Mouse (Mus musculus) embryonic facial prominence, embryonic 13.5 days (tissue): ENCODE results near the gene Larp4b. TPM values are rescaled to one million over a fixed set of nuclear protein-coding genes. Genes with fewer than 3 reads are reported as not detected.
A peak's percentile ranks its signal among the peaks of the same experiment; 100 is the strongest.

Experiments used
- ATAC-seq: fragments of 200-750 bp; cut with Nextera tagmentation; 2 replicates; pipeline ENCODE4 v1.8.0; 2017; ENCODE audit warnings: low read depth; ENCODE audit not compliant: insufficient number of reproducible peaks, insufficient read depth, low FRiP score, low TSS enrichment
- H3K27ac ChIP-seq: fragments of 300-500 bp; sonication (generic); 2 replicates; pipeline ENCODE4 v1.5.1; 2015; ENCODE audit warnings: moderate library complexity, mild to moderate bottlenecking, inconsistent platforms
- H3K27me3 ChIP-seq: fragments of 300-500 bp; sonication (generic); 2 replicates; pipeline ENCODE4 v1.6.1; 2015; ENCODE audit warnings: mild to moderate bottlenecking, inconsistent platforms
- H3K36me3 ChIP-seq: fragments of 300-500 bp; sonication (generic); 2 replicates; pipeline ENCODE4 v1.6.1; 2015; ENCODE audit warnings: mild to moderate bottlenecking, inconsistent platforms
- H3K4me1 ChIP-seq: fragments of 300-500 bp; sonication (generic); 2 replicates; pipeline ENCODE4 v1.6.1; 2015; ENCODE audit warnings: inconsistent platforms
- H3K4me2 ChIP-seq: fragments of 300-500 bp; sonication (generic); 2 replicates; pipeline ENCODE4 v1.6.1; 2015; ENCODE audit warnings: moderate library complexity, mild to moderate bottlenecking, inconsistent platforms
- H3K4me3 ChIP-seq: fragments of 300-500 bp; sonication (generic); 2 replicates; pipeline ENCODE4 v1.5.1; 2015; ENCODE audit warnings: mild to moderate bottlenecking, inconsistent platforms
- H3K9ac ChIP-seq: fragments of 300-500 bp; sonication (generic); 2 replicates; pipeline ENCODE4 v1.6.1; 2015; ENCODE audit warnings: mild to moderate bottlenecking, inconsistent platforms
- H3K9me3 ChIP-seq: fragments of 300-500 bp; sonication (generic); 2 replicates; pipeline ENCODE4 v1.6.1; 2016; ENCODE audit warnings: inconsistent platforms
- WGBS: fragments of 180-500 bp; shearing (Covaris S2); methylation state at CpG from one replicate; pipeline ENCODE4 v1.1.7; 2015; ENCODE audit warnings: mixed read lengths; 5-methylcytosine and 5-hydroxymethylcytosine counted together
- polyA plus RNA-seq: library from polyadenylated mRNA; unstranded; fragments of >200 nt; fragmentation: Nextera tagmentation; extraction: Ambion mirVana; gene quantifications from 2 replicates; pipeline ENCODE4 v1.2.1, GENCODE M21; 2015

Gene Larp4b
- polyA plus RNA-seq, 1 experiment from 2014 or later: 31.0 TPM

DNA sequence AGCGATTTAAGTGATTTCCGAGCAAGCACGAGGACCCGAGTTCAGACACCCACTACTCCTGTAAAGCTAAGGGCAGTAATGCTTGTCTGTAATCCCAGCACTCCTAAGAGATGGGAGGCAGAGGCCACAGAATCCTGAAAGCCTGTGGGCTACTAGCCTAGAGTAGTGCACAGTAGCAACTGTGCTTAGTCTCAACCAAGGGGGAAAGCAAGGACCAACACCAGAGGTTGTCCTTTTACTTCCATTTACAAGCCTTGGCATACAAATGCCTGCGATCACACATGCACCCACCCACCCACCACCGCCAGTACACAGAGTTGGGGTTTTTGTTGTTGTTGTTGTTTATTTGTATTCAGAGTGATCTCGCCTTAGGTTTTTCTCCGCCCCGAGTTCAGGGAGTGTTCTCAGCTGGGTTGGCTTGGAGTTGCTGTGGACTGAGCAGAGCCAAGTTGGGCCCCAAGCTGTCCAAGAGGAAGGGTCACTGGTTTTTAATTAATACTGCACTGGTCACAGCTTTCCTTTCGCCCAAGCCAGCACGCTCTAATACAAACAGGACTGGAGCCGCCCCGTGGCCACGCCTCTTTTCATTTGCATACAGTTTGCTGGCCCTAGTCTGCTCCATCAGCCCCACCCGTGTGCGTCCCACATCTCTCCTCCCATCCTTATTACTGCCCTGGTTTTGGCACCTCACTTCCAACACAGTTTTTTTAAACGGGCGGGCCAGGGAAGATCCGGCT is 105.2 kb downstream of the Larp4b start:
- H3K27ac ChIP-seq: no peak overlapping the region
- H3K36me3 ChIP-seq: no peaks in the 10 kb centered on the region
- no peaks in the 10 kb centered on the region for H3K9me3 ChIP-seq
- H3K4me3 ChIP-seq: peak overlapping the region; percentile 18
- 0 out of 2 replicates have a peak, but pooled peaks cover 3% of the 10 kb centered on the region for H3K4me1 ChIP-seq
- peak; percentile 78; the same call in 1 of the 2 replicates for ATAC-seq
- H3K27me3 ChIP-seq: no peaks in the 10 kb centered on the region
- WGBS: 40% methylated on average over 19 of the region's 19 CpGs
- H3K9ac ChIP-seq: no peak overlapping the region
- H3K4me2 ChIP-seq: peak overlapping the region; percentile 53

DNA sequence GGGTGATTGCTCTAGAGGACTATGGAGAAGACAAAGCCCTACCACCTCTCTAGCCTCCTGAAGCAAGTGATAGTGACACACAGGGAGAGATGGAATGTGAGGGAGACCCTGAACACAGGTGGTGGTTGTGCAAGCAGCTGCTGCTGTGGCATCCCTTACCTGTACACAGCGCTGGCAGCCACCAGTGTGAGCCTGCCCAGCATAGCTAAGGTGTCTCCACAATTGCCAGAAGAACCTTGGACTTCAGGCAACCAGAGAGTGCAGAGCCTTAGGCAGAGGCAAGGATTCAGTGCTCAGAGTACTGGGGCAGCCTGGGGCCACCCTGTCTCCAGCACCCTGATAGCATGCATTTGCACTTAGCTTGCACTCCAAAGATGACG is 105.8 kb downstream of the Larp4b start:
- no peak for ATAC-seq
- peak overlapping the region; percentile 18; the same call in 1 of the 2 replicates for H3K4me3 ChIP-seq
- WGBS: 45% methylated on average over 2 of the region's 2 CpGs
- H3K4me1 ChIP-seq: 0 out of 2 replicates have a peak, but pooled peaks cover 3% of the 10 kb centered on the region
- no peaks in the 10 kb centered on the region for H3K36me3 ChIP-seq
- H3K9ac ChIP-seq: no peak overlapping the region
- no peak overlapping the region for H3K27ac ChIP-seq
- H3K9me3 ChIP-seq: no peaks in the 10 kb centered on the region
- peak overlapping the region; percentile 53 for H3K4me2 ChIP-seq
- no peaks in the 10 kb centered on the region for H3K27me3 ChIP-seq

DNA sequence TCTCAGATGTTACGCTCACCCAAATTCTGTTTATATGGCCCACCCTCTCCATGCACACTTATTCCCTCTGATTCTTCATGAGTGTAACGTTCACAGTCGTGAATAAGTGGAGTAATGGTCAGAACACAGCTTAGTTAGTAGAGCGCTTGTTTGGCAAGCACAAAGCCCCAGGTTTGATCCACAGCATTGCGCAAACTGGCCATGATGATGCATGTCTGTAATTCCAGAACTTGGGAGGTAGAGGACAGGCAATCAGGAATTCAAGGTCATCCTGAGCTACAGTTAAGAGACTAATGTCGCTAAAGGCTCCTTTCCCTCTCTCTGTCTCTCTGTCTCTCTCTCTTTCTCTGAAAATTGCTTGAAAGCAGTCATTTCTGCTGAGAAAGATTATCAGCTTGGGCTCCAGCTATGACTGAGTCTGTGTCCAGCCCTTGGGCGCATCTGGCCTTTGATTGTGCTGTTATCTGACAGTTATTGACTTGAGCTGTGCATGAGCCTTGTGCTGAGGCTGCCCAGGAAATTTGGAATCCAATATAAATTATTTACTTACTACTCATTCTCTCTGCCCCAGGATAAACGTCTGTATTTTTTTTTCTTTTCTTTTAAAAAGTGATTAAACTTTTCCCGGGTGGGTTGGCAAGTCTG is 129.2 kb downstream of the Larp4b start:
- H3K4me3 ChIP-seq: no peak overlapping the region
- ATAC-seq: no peak
- no peaks in the 10 kb centered on the region for H3K4me1 ChIP-seq
- 80% methylated on average over 9 of the region's 9 CpGs for WGBS
- no peak overlapping the region for H3K4me2 ChIP-seq
- H3K36me3 ChIP-seq: no peaks in the 10 kb centered on the region
- H3K27me3 ChIP-seq: no peaks in the 10 kb centered on the region
- no peak overlapping the region for H3K27ac ChIP-seq
- H3K9me3 ChIP-seq: no peaks in the 10 kb centered on the region
- no peak overlapping the region for H3K9ac ChIP-seq

Other genes with a start within 250 kb of the Larp4b start
- 21.3 and 22.1 TPM in 2 replicates for gene Wdr37, start 222.0 kb upstream of the Larp4b start, polyA plus RNA-seq
- 58.8 and 62.2 TPM in 2 replicates for gene Idi1, start 208.4 kb upstream of the Larp4b start, polyA plus RNA-seq
- gene Gm9745, start 145.7 kb upstream of the Larp4b start, polyA plus RNA-seq: not detected in 2 replicates
- gene Idi2, start 141.0 kb upstream of the Larp4b start, polyA plus RNA-seq: 0.46 and 0.56 TPM in 2 replicates
- 89.4 and 100 TPM in 2 replicates for gene Gtpbp4, start 97.8 kb upstream of the Larp4b start, polyA plus RNA-seq
- 5.6 and 5.8 TPM in 2 replicates for gene Dip2c, start 182.6 kb downstream of the Larp4b start, polyA plus RNA-seq